Mouse (Mus musculus): ENCODE data around the gene Zfp354c.
A peak's percentile ranks its signal among the peaks of the same experiment; 100 is the strongest.

Zfp354c gene

DNA sequence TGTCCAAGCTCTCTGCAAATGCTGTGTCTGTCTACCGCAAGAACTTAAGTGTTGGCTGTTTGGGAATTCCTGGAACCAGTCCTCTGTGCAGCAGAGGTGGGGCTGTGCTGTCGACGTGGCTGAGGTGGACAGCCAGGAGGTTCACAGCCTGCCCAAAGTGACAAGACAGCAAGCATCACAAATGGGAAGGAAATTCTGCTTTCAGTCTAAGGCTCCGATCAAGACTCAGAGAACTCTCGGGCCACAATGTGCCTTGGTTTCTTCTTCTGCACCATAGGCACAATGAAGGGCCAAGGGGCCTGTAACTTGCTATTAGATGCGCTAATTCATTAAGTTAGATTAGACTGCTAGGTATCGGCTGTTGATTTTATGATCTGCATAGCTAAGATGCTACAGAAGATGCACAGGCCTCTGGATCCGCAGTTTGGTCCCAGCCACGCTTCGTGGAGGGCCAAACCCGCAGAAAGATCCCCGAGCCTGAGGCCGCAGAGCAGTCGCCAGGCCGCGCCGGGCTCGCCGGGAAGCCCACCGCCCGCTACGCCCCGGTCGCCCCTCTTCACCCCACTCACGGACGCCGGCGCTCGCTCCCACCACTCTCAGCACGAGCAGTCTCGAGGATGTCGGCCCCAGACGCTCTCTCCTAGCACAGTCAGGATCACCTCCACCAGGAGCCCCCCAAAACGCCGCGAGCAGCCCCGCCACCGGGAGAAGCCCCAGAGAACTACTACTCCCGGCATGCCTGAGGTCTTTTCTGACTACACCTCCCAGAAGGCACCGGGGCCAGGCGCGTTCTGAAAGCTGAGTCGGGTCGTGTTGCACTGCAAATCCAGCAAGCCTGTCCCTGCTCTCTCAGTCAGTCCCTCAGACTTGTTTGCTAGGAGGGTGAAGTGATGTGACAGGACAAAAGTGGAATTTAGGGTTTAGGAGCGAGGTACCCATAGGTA is at the start of gene Zfp354c:
TSS of gene Zfp354c (minus strand) at position 715 of the 944 bp plus-strand sequence.
- peak; percentile 76 to 87 for DNase-seq (ENCODE audit: low spot score in 2 of 2)

DNA sequence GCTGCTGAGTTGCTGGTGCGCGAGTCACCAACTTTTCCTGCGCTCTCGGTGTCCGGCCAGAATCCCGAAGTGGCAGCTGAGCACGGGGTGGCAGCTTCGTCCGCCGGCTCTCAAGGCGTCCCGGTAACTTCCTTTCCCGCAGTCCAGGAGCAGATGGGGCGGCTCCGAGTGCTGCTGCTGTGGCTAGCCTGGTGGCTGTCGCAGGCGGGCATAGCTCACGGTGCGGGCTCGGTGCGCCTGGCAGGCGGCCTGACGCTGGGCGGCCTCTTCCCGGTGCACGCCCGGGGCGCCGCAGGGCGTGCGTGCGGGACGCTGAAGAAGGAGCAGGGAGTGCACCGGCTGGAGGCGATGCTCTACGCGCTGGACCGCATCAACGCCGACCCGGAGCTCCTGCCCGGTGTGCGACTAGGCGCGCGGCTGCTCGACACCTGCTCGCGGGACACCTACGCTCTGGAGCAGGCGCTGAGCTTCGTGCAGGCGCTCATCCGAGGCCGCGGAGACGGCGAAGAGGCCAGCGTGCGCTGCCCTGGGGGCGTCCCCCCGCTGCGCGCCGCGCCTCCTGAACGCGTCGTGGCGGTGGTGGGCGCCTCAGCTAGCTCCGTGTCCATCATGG is 23.6 kb upstream of the Zfp354c start:
- DNase-seq (ENCODE audit: low spot score in 2 of 2): no peak

DNA sequence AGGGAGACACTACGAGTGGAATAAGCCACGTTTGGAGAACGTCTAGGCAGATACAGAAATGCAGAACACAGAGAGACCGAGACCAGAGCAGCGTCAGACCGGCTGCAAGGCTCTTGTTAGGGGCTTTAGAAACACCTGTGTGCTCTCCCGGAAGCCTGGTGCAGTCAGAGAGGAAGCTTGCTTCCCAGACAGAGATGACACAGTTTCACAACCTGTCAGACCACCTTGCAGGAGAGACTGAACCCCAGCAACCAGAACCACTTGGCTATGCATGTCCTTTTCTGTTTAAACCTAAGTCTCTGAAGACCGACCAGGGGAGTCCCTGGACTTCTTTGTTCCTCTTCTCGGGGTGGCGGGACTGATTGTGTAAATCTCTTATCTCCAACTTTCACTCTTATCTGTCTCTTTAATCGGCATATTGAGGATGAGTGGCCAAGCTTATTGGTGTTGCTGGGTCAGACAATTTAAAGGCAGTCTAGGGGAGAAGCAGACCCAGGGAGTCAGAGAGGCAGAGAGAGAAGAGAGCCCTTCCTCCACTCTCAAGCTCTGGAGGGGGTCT is 22.7 kb upstream of the Zfp354c start, which contains the start of gene Grm6:
TSS of gene Grm6 (plus strand) at position 509 of the 559 bp plus-strand sequence.
- no peak for DNase-seq (ENCODE audit: low spot score in 2 of 2)

DNA sequence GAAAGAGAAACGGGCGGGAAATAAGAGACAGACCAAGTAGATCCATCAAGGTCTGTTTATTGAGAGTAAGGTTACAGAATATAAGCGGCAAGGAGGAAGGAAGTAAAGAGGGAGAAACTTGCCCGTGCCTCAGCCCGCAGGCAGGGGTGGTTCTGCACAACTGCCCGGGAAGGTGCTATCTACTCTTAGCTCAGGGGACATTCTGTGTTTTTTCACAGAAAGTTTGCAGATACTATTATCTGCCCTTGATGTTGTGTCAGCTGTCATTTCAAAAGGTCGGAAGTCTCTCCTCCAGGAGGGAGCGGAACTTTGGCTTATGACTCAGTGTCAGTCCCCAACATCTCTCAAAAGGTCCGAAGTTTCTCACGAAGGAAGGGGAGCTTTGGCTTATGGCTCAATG is 21.8 kb upstream of the Zfp354c start:
- DNase-seq (ENCODE audit: low spot score in 2 of 2): no peak

DNA sequence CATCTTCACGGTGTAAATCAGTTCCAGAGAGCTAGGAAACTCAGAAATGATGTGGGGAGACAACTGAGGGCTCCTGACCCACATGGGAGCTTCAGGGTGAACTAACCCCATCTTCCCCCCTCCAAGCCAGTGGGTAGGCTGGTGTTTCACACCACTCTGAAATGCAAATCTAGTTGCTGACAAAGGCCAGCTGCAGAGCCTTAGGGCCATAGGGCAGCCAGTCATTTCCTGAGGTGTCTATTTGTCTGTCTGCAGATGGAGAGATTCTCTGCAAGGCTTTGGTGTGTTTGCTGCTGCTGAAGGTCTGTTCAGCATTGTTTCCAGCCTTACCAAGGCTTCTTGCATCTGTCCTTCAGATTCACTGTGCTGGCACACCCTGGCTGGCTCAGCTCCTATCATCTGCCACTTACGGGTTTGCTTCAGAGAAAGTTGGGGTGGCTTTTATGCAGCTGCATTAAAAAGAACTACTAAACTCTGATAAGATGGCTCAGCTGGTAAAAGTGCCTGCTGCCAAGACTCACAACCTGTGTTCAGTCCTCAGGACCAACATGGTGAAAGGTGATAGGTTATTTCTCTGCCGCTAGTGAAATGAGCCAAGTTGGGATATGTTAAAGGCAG is 21.1 kb upstream of the Zfp354c start:
- DNase-seq (ENCODE audit: low spot score in 2 of 2): no peak

DNA sequence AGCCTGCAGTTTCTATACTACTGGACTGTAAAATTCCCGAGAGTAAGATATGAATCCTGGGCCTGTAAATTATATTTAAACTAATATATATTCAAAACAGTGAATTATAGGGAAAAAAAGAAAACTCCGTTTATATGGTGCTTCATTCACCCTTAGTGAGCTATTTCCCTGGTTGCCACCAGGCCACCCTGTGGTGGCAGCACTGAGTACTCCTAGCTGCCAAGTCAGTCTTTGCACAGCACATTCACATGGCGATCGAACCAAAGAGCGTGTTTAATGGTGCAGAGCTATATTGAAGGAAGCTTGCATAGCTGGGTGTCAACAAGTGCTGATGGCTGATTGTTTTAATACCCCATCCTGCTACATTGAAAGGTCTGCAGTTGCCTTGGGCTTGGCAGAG is 19.5 kb upstream of the Zfp354c start:
- no peak for DNase-seq (ENCODE audit: low spot score in 2 of 2)

DNA sequence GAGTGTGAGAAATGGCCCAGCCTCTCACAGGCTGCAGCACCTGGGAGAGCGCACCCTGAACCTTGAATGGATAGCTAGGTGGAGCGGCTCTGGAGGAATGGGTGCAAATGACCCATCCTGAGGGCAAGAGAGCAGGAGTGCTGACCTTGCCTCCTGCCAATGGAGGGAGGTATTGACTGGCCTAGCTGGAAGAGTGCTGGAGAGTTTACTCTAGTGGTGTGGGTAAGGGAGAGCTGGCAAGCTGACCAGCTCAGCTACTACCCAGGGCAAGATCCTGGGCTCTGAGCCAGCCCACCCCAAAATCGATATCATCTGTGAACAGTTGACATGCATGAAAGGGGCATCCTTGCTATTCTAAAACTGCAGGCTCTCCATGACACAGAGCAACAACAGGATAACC is 18.4 kb upstream of the Zfp354c start:
- no peak for DNase-seq (ENCODE audit: low spot score in 2 of 2)

DNA sequence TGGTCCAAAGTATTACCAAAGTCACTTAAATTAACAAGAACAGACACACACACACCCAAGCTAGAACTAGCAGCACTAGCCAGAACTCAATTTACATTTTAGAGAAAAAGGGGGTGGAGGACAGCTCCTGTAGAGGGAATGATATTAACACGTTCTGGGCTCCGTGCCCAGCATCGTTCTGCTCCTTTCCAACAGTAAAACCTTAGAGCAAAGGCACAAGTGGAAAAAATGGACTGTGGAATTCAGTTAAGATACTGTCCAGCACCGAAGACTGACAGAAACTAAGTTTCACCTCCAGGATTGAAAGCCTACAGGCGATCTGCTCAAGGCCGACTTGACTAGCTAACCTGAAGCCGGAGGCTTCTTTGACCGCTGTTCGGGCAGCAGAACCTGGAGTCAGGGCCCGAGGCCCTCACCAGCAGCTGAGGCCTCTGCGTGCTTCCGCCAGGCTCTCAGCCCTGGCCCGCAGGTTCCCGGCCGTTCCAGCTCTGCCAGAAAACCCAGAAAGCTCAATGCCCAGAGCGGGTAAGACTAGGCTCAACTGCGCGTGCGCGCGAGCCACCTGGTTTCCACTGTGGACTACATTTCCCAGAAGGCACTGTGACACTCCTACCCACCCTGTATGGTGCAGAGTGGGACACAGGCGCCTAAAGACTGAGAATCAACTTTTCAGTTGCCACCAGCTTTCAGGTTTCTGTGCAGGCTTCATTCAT is 13.7 kb upstream of the Zfp354c start, which contains the start of gene Zfp879:
TSS of gene Zfp879 (minus strand) at position 530 of the 713 bp plus-strand sequence.
- peak; percentile 94 for DNase-seq (ENCODE audit: low spot score in 2 of 2)

DNA sequence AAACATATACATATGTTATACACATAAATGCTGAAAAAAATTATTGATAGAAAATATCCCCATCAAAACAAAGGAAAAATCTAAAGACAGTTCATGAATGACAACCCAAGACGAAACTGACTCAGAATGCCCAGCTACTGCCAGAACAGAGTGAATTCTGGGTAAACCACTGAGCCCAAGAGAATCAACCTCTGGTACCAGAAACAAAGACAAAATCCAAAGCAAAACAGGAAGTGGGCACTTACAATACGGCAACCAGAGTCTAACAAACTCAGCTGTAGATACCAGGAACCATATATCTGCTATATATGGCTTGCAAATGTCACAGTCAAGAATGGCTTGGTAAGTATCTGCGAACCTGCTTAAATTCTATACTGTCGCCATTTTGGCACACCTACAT is 8.2 kb upstream of the Zfp354c start:
- DNase-seq (ENCODE audit: low spot score in 2 of 2): no peak

DNA sequence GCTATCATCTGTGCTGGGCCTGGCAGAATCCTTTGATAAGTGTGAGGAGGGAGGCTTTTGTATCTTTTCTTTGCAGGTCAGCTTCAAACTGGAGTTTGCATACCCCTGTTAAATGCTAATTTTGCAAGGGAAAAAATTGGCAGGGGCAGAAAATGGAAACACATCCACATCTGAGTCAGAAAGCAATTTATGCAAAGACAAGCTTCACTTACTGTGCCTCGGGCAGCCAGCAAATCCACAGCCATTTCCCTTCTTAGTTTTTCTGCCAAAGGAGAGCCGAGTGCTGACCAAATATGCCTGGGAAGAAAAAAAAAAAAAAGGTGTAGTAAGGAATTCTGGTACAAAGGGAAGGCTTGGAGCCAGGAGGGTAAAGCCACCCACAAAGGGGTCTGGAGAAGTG is 1.3 kb downstream of the Zfp354c start:
- no peak for DNase-seq (ENCODE audit: low spot score in 2 of 2)

DNA sequence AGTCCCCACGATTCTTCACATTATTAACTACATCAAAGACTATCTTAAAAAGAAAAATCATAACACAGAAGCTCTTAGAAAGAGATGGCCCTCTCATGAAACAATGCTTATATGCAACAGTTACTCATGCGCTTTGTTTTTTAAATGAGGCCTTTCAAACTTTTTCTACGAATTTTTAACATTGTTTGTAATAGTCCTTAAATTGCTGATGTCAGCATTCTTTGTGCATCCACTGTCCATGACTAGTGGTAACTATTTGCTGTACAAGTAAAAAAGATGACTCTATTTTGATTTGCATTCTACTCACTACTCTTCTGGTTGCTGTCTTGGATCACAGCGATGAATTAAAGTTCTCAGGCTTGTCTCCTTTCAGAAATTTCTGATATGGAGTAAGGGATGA is 13.3 kb downstream of the Zfp354c start:
- DNase-seq (ENCODE audit: low spot score in 2 of 2): no peak

DNA sequence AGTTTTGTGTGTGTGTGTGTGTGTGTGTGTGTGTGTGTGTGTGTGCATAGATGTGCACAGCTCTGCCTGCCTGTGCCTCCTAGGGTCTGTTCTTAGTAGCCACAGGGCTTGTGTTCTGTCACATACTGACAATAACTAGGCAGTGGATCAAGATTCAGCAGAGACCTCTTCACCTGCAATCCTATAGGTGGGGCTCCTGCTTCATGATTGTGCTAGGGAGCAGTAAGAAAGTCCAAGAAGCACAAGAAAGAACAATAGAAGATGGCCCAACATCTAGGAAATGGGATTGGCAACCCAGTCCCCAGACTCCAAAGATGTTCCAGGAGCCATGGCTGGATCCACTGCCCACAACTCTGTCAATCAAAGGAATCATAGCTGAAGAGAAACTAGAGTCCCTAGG is 28.7 kb downstream of the Zfp354c start:
- DNase-seq (ENCODE audit: low spot score in 2 of 2): no peak

DNA sequence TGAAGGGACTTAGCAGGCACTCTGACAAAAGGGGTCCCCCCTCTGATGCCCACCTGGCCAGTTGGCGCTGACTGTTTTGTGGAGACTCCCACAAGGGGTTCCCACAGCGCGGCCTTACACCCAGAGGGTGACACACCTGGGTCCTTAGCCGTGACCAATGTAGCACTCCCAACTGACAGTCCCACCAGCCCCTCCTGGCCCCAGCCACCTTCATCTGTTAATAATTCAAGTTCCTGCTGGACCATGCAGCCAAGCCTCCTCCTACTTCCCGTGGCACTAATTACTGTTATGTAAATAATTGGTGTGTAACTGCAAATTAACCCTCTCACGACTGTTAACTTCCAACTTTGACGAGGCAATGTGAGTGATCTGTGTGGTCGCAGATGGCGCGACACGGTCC is 29.9 kb downstream of the Zfp354c start:
- no peak for DNase-seq (ENCODE audit: low spot score in 2 of 2)

DNA sequence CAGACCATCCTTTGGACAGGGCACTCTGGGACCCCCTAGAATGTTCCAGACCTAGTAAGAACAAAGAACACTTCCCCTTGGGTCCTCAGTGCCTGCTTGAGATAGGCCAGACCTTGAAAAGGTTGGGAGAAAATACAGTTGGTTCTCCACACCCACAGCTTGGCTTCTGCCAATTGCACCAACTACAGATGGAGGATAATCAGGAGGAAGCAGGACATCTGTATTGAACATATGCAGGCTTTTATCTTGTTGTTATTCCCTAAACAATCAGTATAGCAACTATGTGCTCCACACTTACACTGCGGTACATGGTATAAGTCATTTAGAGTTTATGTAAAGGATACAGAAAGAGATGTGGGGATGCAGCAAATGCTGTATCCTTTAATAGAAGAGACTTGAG is 56.5 kb downstream of the Zfp354c start:
- DNase-seq (ENCODE audit: low spot score in 2 of 2): no peak

DNA sequence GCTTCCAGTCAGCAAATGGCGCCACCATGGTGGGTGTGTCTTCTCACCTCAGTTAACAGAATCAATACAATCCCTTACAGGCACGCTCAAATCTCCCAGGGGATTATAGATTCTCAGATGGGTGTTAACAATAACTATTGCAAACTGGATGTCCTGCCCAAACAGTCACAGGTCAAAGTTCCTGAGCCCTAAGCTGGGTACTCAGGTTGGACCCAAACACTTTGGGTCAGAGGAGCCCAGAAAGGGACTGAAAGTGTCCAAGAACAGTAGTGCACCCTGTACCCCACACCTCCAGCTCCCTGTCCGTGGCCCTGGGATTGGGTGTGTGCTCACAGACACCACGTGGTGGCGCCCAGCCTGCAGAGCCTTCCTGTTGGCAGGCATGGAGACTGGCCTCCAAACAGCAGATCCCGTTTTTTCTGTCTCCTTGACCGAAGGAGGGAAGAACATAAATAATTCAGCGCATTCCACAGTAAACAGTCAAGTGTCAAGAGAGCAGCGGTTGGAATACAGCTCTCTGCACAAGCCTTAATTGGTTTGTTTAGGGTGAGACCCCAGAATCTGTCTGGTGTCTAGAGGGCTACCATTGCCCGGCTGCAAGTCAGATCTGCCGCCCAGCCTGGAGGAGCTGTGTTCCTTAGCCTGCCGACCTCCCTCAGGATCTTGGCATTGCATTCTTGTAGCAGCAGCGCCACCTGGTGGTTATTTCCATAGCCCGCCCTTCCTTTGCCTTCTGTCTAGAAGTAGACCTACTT is 58.4 kb downstream of the Zfp354c start:
- DNase-seq (ENCODE audit: low spot score in 2 of 2): peak; percentile 88 to 92

DNA sequence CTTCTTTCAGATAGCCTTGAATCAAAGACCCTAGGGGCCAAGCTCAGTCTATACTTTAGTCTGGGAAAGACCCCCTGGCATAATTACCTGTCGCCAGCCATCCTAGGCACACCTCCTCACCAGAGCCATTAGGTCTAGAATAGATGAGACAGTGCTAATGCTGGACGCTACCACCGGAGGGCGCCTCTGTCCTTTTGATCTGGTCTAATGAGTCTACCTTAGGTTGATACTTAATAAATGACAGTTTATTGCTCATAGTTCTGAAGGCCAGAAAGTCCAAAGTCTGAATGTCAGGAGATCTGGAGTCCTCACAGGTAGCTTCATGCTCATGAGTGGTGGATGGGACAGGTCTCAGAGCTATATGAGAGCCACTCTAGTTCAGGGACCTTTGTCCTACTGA is 60.5 kb downstream of the Zfp354c start:
- DNase-seq (ENCODE audit: low spot score in 2 of 2): peak in 1 of 2 experiments; percentile 21

DNA sequence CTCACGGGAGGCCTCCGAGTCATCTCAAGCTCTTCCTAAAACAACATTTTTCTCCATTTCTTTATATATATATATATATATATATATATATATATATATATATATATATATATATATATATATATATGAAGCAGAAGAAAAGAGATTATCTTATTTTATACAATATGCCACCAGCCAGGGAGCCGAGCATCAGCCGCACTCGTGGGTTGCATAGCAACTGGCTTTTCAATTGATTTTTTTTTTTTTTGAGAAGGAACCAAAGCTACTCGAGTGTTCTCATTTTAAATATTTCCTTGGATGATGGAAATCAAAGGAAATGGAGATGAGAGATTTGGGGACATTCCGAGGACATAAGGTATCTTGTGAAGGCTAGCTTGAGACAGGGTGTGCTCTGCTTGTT is 61.1 kb downstream of the Zfp354c start:
- no peak for DNase-seq (ENCODE audit: low spot score in 2 of 2)

Data from frontal cortex, postnatal 25 days (tissue).